Mouse (Mus musculus) C2C12 (cell line): ENCODE data around the gene Tcp11l2.

Experiments used
- CEBPB ChIP-seq: IDR thresholded peaks from one replicate; pipeline ENCODE4 v1.6.1; 2011; ENCODE audit warnings: low read depth, mild to moderate bottlenecking, control low read depth, moderate library complexity
- CTCF ChIP-seq: IDR thresholded peaks from one replicate; pipeline ENCODE4 v1.5.1; 2011; ENCODE audit not compliant: control insufficient read depth, insufficient read depth, insufficient read length
- FOSL1 ChIP-seq: IDR thresholded peaks from one replicate; pipeline ENCODE4 v1.8.0; 2011; ENCODE audit warnings: mild to moderate bottlenecking, low read length; ENCODE audit not compliant: poor library complexity, insufficient read depth, severe bottlenecking
- MAX ChIP-seq: IDR thresholded peaks from one replicate; pipeline ENCODE4 v1.6.1; 2011; ENCODE audit warnings: mild to moderate bottlenecking, control low read depth
- MYOG ChIP-seq: IDR thresholded peaks from one replicate; pipeline ENCODE4 v1.6.1; 2011; ENCODE audit not compliant: control insufficient read depth, insufficient read length; ENCODE audit errors: extremely low read depth
- USF1 ChIP-seq: IDR thresholded peaks from one replicate; pipeline ENCODE4 v1.6.1; 2011; ENCODE audit warnings: low read depth, mild to moderate bottlenecking, control low read depth, moderate library complexity

DNA sequence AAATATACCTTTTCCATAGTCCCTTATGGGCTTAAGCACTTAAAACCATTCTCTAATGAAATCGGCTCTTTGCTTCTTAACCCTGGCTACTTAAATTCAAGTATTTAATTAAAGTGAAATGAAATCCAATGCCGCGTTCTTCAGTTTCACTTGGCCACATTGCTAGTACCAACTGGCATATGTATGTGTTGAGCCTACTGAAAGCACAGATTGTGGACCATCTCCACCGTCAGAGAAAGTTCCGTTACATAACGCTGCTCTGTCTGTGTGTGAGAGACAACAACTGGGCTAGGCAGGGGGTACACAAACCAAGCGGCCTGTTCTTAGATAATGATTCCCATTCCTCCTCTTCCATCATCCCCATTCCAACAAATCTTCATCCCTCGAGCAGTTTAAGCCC, 12.0 kb upstream of the Tcp11l2 start:
- TF ChIP-seq USF1 (no peak), CTCF (no peak), CEBPB (no peak), MYOG (no peak), FOSL1 (no peak), MAX (no peak)
